Mouse (Mus musculus): ENCODE measurements around the gene Gm28048. TPM values are rescaled to one million over a fixed set of nuclear protein-coding genes. Genes with fewer than 3 reads are reported as not detected.

The Gm28048 gene
- polyA plus RNA-seq, 1 experiment, result 1.9 TPM

GRCm38 (mm10) chr11:22868582-22868981, 113.3 kb downstream of the Gm28048 start:
- H3K27me3 ChIP-seq (ENCODE audit: control insufficient read depth, insufficient read depth, insufficient read length), result no peaks in the 10 kb centered on the region
- no peak for TF ChIP-seq E2F4 (IDR thresholded peaks at IDR 0.05; ENCODE audit: insufficient read depth)
- no peak for TF ChIP-seq SRF (IDR thresholded peaks at IDR 0.05; ENCODE audit: control insufficient read depth, insufficient read length, low read depth)
- TF ChIP-seq CEBPB (IDR thresholded peaks at IDR 0.05; ENCODE audit: insufficient read depth, poor library complexity, severe bottlenecking), result no peak
- no peak for TF ChIP-seq TCF12 (IDR thresholded peaks at IDR 0.05; ENCODE audit: insufficient read depth, poor library complexity, severe bottlenecking)
- TF ChIP-seq POLR2AphosphoS2 (IDR thresholded peaks at IDR 0.05; ENCODE audit: insufficient read length, low read depth), result no peak
- no peak for TF ChIP-seq POLR2A (IDR thresholded peaks at IDR 0.05; ENCODE audit: insufficient read length, low read depth)
- TF ChIP-seq MYOD1 (IDR thresholded peaks at IDR 0.05; ENCODE audit: control insufficient read depth in 1 of 3, insufficient read length in 2 of 3, low read depth in 2 of 3), result no peak
- TF ChIP-seq TCF3 (IDR thresholded peaks at IDR 0.05; ENCODE audit: insufficient read length, low read depth), result no peak
- no peak for TF ChIP-seq USF1 (IDR thresholded peaks at IDR 0.05; ENCODE audit: low read depth)
- no peak for TF ChIP-seq MAX (IDR thresholded peaks at IDR 0.05; ENCODE audit: low read depth)
- no peak overlapping the region for H3K4me2 ChIP-seq (ENCODE audit: low read depth)
- H3K4me3 ChIP-seq, result no peak overlapping the region
- no peak overlapping the region for H3ac ChIP-seq (ENCODE audit: control insufficient read depth, insufficient read length)
- no peaks in the 10 kb centered on the region for H3K36me3 ChIP-seq (ENCODE audit: control insufficient read depth, insufficient read depth)
- H3K79me2 ChIP-seq (ENCODE audit: control insufficient read depth, insufficient read depth), result no peaks in the 10 kb centered on the region

GRCm38 (mm10) chr11:22867691-22868090, 114.2 kb downstream of the Gm28048 start:
- Histone ChIP-seq H3K36me3 (ENCODE audit: control insufficient read depth, insufficient read depth) (no peaks in the 10 kb centered on the region), H3ac (ENCODE audit: control insufficient read depth, insufficient read length) (no peak overlapping the region), H3K4me2 (ENCODE audit: low read depth) (no peak overlapping the region), H3K79me2 (ENCODE audit: control insufficient read depth, insufficient read depth) (no peaks in the 10 kb centered on the region), H3K27me3 (ENCODE audit: control insufficient read depth, insufficient read depth, insufficient read length) (no peaks in the 10 kb centered on the region), H3K4me3 (no peak overlapping the region)
- TF ChIP-seq POLR2AphosphoS2 (IDR thresholded peaks at IDR 0.05; ENCODE audit: insufficient read length, low read depth), result no peak
- no peak for TF ChIP-seq MYOD1 (IDR thresholded peaks at IDR 0.05; ENCODE audit: control insufficient read depth in 1 of 3, insufficient read length in 2 of 3, low read depth in 2 of 3)
- no peak for TF ChIP-seq CEBPB (IDR thresholded peaks at IDR 0.05; ENCODE audit: insufficient read depth, poor library complexity, severe bottlenecking)
- TF ChIP-seq MAX (IDR thresholded peaks at IDR 0.05; ENCODE audit: low read depth), result no peak
- TF ChIP-seq POLR2A (IDR thresholded peaks at IDR 0.05; ENCODE audit: insufficient read length, low read depth), result no peak
- no peak for TF ChIP-seq SRF (IDR thresholded peaks at IDR 0.05; ENCODE audit: control insufficient read depth, insufficient read length, low read depth)
- TF ChIP-seq MYOG (IDR thresholded peaks at IDR 0.05; ENCODE audit: control insufficient read depth in 1 of 3, insufficient read depth in 1 of 3, insufficient read length in 2 of 3, low read depth in 2 of 3), result no peak
- no peak for TF ChIP-seq USF1 (IDR thresholded peaks at IDR 0.05; ENCODE audit: low read depth)
- no peak for TF ChIP-seq E2F4 (IDR thresholded peaks at IDR 0.05; ENCODE audit: insufficient read depth)
- no peak for TF ChIP-seq TCF3 (IDR thresholded peaks at IDR 0.05; ENCODE audit: insufficient read length, low read depth)

GRCm38 (mm10) chr11:22865635-22866246, 116.1 kb downstream of the Gm28048 start:
- TF ChIP-seq E2F4 (IDR thresholded peaks at IDR 0.05; ENCODE audit: insufficient read depth) (no peak), MYOG (IDR thresholded peaks at IDR 0.05; ENCODE audit: control insufficient read depth in 1 of 3, insufficient read depth in 1 of 3, insufficient read length in 2 of 3, low read depth in 2 of 3) (no peak), REST (IDR thresholded peaks at IDR 0.05; ENCODE audit: insufficient read depth, insufficient read length) (no peak), MAX (IDR thresholded peaks at IDR 0.05; ENCODE audit: low read depth) (no peak), TCF3 (IDR thresholded peaks at IDR 0.05; ENCODE audit: insufficient read length, low read depth) (no peak), CEBPB (IDR thresholded peaks at IDR 0.05; ENCODE audit: insufficient read depth, poor library complexity, severe bottlenecking) (no peak), MYOD1 (IDR thresholded peaks at IDR 0.05; ENCODE audit: control insufficient read depth in 1 of 3, insufficient read length in 2 of 3, low read depth in 2 of 3) (no peak), USF1 (IDR thresholded peaks at IDR 0.05; ENCODE audit: low read depth) (no peak), SRF (IDR thresholded peaks at IDR 0.05; ENCODE audit: control insufficient read depth, insufficient read length, low read depth) (no peak), TCF12 (IDR thresholded peaks at IDR 0.05; ENCODE audit: insufficient read depth, poor library complexity, severe bottlenecking) (no peak), POLR2A (IDR thresholded peaks at IDR 0.05; ENCODE audit: insufficient read length, low read depth) (no peak), POLR2AphosphoS2 (IDR thresholded peaks at IDR 0.05; ENCODE audit: insufficient read length, low read depth) (no peak)
- Histone ChIP-seq H3K36me3 (ENCODE audit: control insufficient read depth, insufficient read depth) (no peaks in the 10 kb centered on the region), H3K79me2 (ENCODE audit: control insufficient read depth, insufficient read depth) (no peaks in the 10 kb centered on the region), H3K4me3 (no peak overlapping the region), H3ac (ENCODE audit: control insufficient read depth, insufficient read length) (no peak overlapping the region), H3K4me2 (ENCODE audit: low read depth) (no peak overlapping the region), H3K27me3 (ENCODE audit: control insufficient read depth, insufficient read depth, insufficient read length) (no peaks in the 10 kb centered on the region)

- no peaks in the 10 kb centered on the region for H3K79me2 ChIP-seq (ENCODE audit: control insufficient read depth, insufficient read depth)
- TF ChIP-seq USF1 (IDR thresholded peaks at IDR 0.05; ENCODE audit: low read depth), result no peak
- no peak for TF ChIP-seq SRF (IDR thresholded peaks at IDR 0.05; ENCODE audit: control insufficient read depth, insufficient read length, low read depth)
- no peak for TF ChIP-seq POLR2A (IDR thresholded peaks at IDR 0.05; ENCODE audit: insufficient read length, low read depth)
- TF ChIP-seq TCF12 (IDR thresholded peaks at IDR 0.05; ENCODE audit: insufficient read depth, poor library complexity, severe bottlenecking), result no peak
- no peak overlapping the region for H3K4me2 ChIP-seq (ENCODE audit: low read depth)
- no peaks in the 10 kb centered on the region for H3K27me3 ChIP-seq (ENCODE audit: control insufficient read depth, insufficient read depth, insufficient read length)
- H3K4me3 ChIP-seq, result no peak overlapping the region
- no peak overlapping the region for H3ac ChIP-seq (ENCODE audit: control insufficient read depth, insufficient read length)
- no peaks in the 10 kb centered on the region for H3K36me3 ChIP-seq (ENCODE audit: control insufficient read depth, insufficient read depth)
Observed at GRCm38 (mm10) chr11:22864305-22865060, 117.4 kb downstream of the Gm28048 start.
